Comparison of ENCODE assay signal across 26 mouse cellular contexts in the genomic region with DNA sequence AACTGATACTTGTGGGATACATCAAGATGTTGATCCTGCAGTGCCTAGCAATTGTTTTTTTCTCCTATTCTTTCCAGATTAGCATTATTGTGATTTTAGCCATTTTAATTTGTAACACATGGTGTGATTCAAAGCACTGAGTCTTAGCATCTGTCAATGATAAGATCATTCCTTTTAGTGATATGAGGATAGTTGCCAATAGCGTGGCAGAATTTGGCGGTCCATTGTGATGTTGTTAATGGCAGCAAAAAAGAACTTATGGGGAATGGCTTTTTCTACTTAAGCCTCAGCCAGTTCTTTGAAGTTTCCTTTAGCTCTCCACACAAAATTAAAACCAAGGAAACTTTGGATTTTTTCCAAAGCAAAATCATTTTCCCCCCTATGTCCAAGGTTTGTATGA.
"Had no signal": no experiment of that assay in that cellular context is flagged by ENCODE, and none has a peak within 500 bp of the region (broad histone marks: within the 10 kb centered on the region; RNA-seq: fewer than 3 reads in every experiment).

No protein-coding gene starts in this region.

- H3K4me2 ChIP-seq: heart, embryonic 11.5 days; heart, embryonic 13.5 days; heart, embryonic 15.5 days; hindbrain, embryonic 13.5 days; hindbrain, embryonic 15.5 days; kidney, embryonic 15.5 days; limb, embryonic 12.5 days; limb, embryonic 15.5 days; liver, embryonic 12.5 days had no signal

- H3K4me3 ChIP-seq: heart, adult 2 months; heart, embryonic 13.5 days; heart, embryonic 15.5 days; hindbrain, embryonic 13.5 days; hindbrain, embryonic 15.5 days; kidney, embryonic 15.5 days; limb, embryonic 12.5 days; limb, embryonic 15.5 days; liver, embryonic 12.5 days had no signal

- DNase-seq: gastrocnemius, postnatal 14 days; gastrocnemius, postnatal 36 days; heart, adult 11 months; heart, adult 2 months; heart, postnatal 14 days; heart, postnatal 36 days; kidney, adult 11 months; kidney, adult 2 months; kidney, adult 9 months; kidney, postnatal 14 days; kidney, postnatal 36 days; left cerebral cortex, postnatal 4 days; lung, adult 18-20 months had no signal

- H3K36me3 ChIP-seq: heart, embryonic 13.5 days; heart, embryonic 15.5 days; hindbrain, embryonic 13.5 days; hindbrain, embryonic 15.5 days; kidney, embryonic 15.5 days; limb, embryonic 12.5 days; limb, embryonic 15.5 days; liver, embryonic 12.5 days had no signal

- H3K27ac ChIP-seq: heart, adult 2 months; heart, embryonic 13.5 days; heart, embryonic 15.5 days; hindbrain, embryonic 13.5 days; hindbrain, embryonic 15.5 days; hindbrain, postnatal 0 days; kidney, embryonic 15.5 days; kidney, postnatal 0 days; limb, embryonic 12.5 days; limb, embryonic 15.5 days; liver, embryonic 12.5 days; liver, embryonic 14.5 days had no signal

- ATAC-seq: hindbrain, postnatal 0 days; intestine, embryonic 16.5 days; liver, embryonic 12.5 days had no signal

- H3K4me1 ChIP-seq: heart, embryonic 13.5 days; heart, embryonic 15.5 days; hindbrain, embryonic 13.5 days; hindbrain, embryonic 15.5 days; kidney, embryonic 15.5 days; limb, embryonic 15.5 days; liver, embryonic 12.5 days had no signal

- H3K27me3 ChIP-seq: heart, embryonic 15.5 days; liver, embryonic 12.5 days had no signal

- H3K9me3 ChIP-seq: heart, embryonic 13.5 days; heart, embryonic 15.5 days; hindbrain, embryonic 13.5 days; hindbrain, embryonic 15.5 days; kidney, embryonic 15.5 days; limb, embryonic 12.5 days; limb, embryonic 15.5 days; liver, embryonic 12.5 days had no signal

- H3K9ac ChIP-seq: heart, embryonic 13.5 days; heart, embryonic 15.5 days; hindbrain, embryonic 13.5 days; hindbrain, embryonic 15.5 days; kidney, embryonic 15.5 days; limb, embryonic 12.5 days; limb, embryonic 15.5 days; liver, embryonic 12.5 days; liver, embryonic 14.5 days had no signal
